Mouse (Mus musculus): ENCODE measurements around the gene Nup62. TPM values are rescaled to one million over a fixed set of nuclear protein-coding genes. Genes with fewer than 3 reads are reported as not detected.

Gene Nup62
- polyA plus RNA-seq, 1 experiment, result 29.3 TPM

- peak in 1 of 2 experiments; percentile 45 for DNase-seq (ENCODE audit: extremely low spot score in 1 of 2, low spot score in 1 of 2)
These were observed 2.3 kb downstream of the Nup62 start for GRCm38 (mm10) chr7:44818164-44818563.

GRCm38 (mm10) chr7:44818751-44819235, 2.9 kb downstream of the Nup62 start:
- no peak for DNase-seq (ENCODE audit: extremely low spot score in 1 of 2, low spot score in 1 of 2)

- DNase-seq (ENCODE audit: extremely low spot score in 1 of 2, low spot score in 1 of 2), result no peak
These were observed 3.5 kb downstream of the Nup62 start for GRCm38 (mm10) chr7:44819391-44819790.

- DNase-seq (ENCODE audit: extremely low spot score in 1 of 2, low spot score in 1 of 2), result no peak
These were observed 4.0 kb downstream of the Nup62 start for GRCm38 (mm10) chr7:44819863-44820262.

- DNase-seq (ENCODE audit: extremely low spot score in 1 of 2, low spot score in 1 of 2), result no peak
These were observed 4.6 kb downstream of the Nup62 start for GRCm38 (mm10) chr7:44820525-44820924.

GRCm38 (mm10) chr7:44821666-44822448, 6.0 kb downstream of the Nup62 start:
- DNase-seq (ENCODE audit: extremely low spot score in 1 of 2, low spot score in 1 of 2), result peak in 1 of 2 experiments; percentile 0

GRCm38 (mm10) chr7:44823409-44823808, 7.5 kb downstream of the Nup62 start:
- peak in 1 of 2 experiments; percentile 2 for DNase-seq (ENCODE audit: extremely low spot score in 1 of 2, low spot score in 1 of 2)

GRCm38 (mm10) chr7:44824872-44825271, 9.0 kb downstream of the Nup62 start:
- DNase-seq (ENCODE audit: extremely low spot score in 1 of 2, low spot score in 1 of 2), result peak in 1 of 2 experiments; percentile 90

GRCm38 (mm10) chr7:44826771-44827170, 10.9 kb downstream of the Nup62 start:
- no peak for DNase-seq (ENCODE audit: extremely low spot score in 1 of 2, low spot score in 1 of 2)

GRCm38 (mm10) chr7:44828706-44829105, 12.8 kb downstream of the Nup62 start:
- DNase-seq (ENCODE audit: extremely low spot score in 1 of 2, low spot score in 1 of 2), result no peak

GRCm38 (mm10) chr7:44832763-44833162, 16.9 kb downstream of the Nup62 start:
- DNase-seq (ENCODE audit: extremely low spot score in 1 of 2, low spot score in 1 of 2), result no peak

GRCm38 (mm10) chr7:44835373-44836015, 19.6 kb downstream of the Nup62 start:
- no peak for DNase-seq (ENCODE audit: extremely low spot score in 1 of 2, low spot score in 1 of 2)

- no peak for DNase-seq (ENCODE audit: extremely low spot score in 1 of 2, low spot score in 1 of 2)
These were observed 20.1 kb downstream of the Nup62 start for GRCm38 (mm10) chr7:44836016-44836404.

- DNase-seq (ENCODE audit: extremely low spot score in 1 of 2, low spot score in 1 of 2), result no peak
These were observed 20.6 kb downstream of the Nup62 start for GRCm38 (mm10) chr7:44836423-44837053.

- no peak for DNase-seq (ENCODE audit: extremely low spot score in 1 of 2, low spot score in 1 of 2)
These were observed 22.2 kb downstream of the Nup62 start for GRCm38 (mm10) chr7:44838073-44838472.

GRCm38 (mm10) chr7:44839171-44839490, 23.2 kb downstream of the Nup62 start:
- no peak for DNase-seq (ENCODE audit: extremely low spot score in 1 of 2, low spot score in 1 of 2)

- peak in 1 of 2 experiments; percentile 57 for DNase-seq (ENCODE audit: extremely low spot score in 1 of 2, low spot score in 1 of 2)
These were observed 23.8 kb downstream of the Nup62 start for GRCm38 (mm10) chr7:44839491-44840191.

- no peak for DNase-seq (ENCODE audit: extremely low spot score in 1 of 2, low spot score in 1 of 2)
These were observed 24.5 kb downstream of the Nup62 start for GRCm38 (mm10) chr7:44840426-44840825.

GRCm38 (mm10) chr7:44841825-44842463, 26.1 kb downstream of the Nup62 start:
- no peak for DNase-seq (ENCODE audit: extremely low spot score in 1 of 2, low spot score in 1 of 2)

GRCm38 (mm10) chr7:44845006-44845405, 29.1 kb downstream of the Nup62 start:
- no peak for DNase-seq (ENCODE audit: extremely low spot score in 1 of 2, low spot score in 1 of 2)
